15 mouse cellular contexts compared by ENCODE assay signal in the genomic region with DNA sequence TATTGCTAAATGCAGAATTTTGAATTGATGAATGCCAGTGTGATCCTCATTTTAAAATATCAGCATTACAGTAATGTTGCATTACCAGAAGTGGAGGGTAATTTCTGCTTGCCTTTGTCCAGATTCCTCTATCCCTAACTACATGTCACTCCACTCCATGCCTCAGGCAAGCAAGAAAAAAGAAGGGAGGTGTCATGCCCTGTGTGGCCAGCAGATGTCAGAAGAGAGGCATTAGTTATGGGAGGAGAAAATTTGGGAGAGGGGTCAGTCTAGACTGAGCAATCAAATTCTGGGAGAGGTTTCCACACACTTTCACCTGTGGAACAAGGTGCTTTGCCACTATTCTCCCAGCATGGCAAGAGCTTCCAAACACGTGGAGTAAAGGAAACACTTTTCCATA. TPM values are rescaled to one million over a fixed set of nuclear protein-coding genes. Genes with fewer than 3 reads are reported as not detected.
DNase-seq lines count a peak whose midpoint lies in the region; ATAC-seq and TF ChIP-seq lines count a peak whose summit lies in the region.
"Not testable (repeated sequence)": the region's sequence is repeated elsewhere in the genome, so short reads cannot be mapped to it uniquely, and the experiment has no call there.
"Had no signal": no experiment of that assay in that cellular context is flagged by ENCODE, and none has a peak within 500 bp of the region (broad histone marks: within the 10 kb centered on the region; RNA-seq: fewer than 3 reads in every experiment).

No protein-coding gene starts in this region.

- intact Hi-C loops in gastrocnemius, adult 2 months (cut with DNase I): not testable (repeated sequence)

- TF ChIP-seq POLR2A in cortical plate, adult 2 months (IDR thresholded peaks at IDR 0.05; ENCODE audit: extremely low read depth, insufficient read depth, low read length); kidney, adult 2 months (IDR thresholded peaks at IDR 0.05; ENCODE audit: low read depth, low read length); testis, adult 2 months (IDR thresholded peaks at IDR 0.05; ENCODE audit: control insufficient read depth, low read depth, low read length): not testable (repeated sequence)

- not testable (repeated sequence) for H3K9me3 ChIP-seq in liver, embryonic 14.5 days (ENCODE audit: control insufficient read depth, low read length); midbrain, embryonic 14.5 days (ENCODE audit: control insufficient read depth, low read length)

- WGBS in kidney, adult 2 months: 2% methylated on average over 1 of the region's 1 CpGs
- 13% methylated on average over 1 of the region's 1 CpGs for WGBS in liver, embryonic 14.5 days (ENCODE audit: insufficient replicate concordance)
- WGBS in midbrain, embryonic 14.5 days: 12% methylated on average over 1 of the region's 1 CpGs

- ATAC-seq in liver, embryonic 14.5 days (ENCODE audit: insufficient read depth); midbrain, embryonic 14.5 days (ENCODE audit: low FRiP score, low TSS enrichment): not testable (repeated sequence)

- H3K27me3 ChIP-seq in kidney, adult 2 months (replicated peaks; ENCODE audit: control insufficient read depth, insufficient read depth, low read length); liver, embryonic 14.5 days (ENCODE audit: control insufficient read depth, insufficient read depth, low read length); midbrain, embryonic 14.5 days (ENCODE audit: control insufficient read depth, insufficient read depth, low read length); testis, adult 2 months (ENCODE audit: control insufficient read depth, insufficient read depth, low read length): not testable (repeated sequence)

- H3K27ac ChIP-seq in cortical plate, adult 2 months (ENCODE audit: insufficient read depth, low read length); gastrocnemius, adult 2 months; kidney, adult 2 months (ENCODE audit: insufficient read depth, low read depth, low read length); liver, embryonic 14.5 days; midbrain, embryonic 14.5 days (replicated peaks; ENCODE audit: low read depth, low read length); testis, adult 2 months (ENCODE audit: control insufficient read depth, insufficient read depth, low read depth, low read length): not testable (repeated sequence)

- H3K9ac ChIP-seq in liver, embryonic 14.5 days (replicated peaks); midbrain, embryonic 14.5 days (replicated peaks; ENCODE audit: low read length): not testable (repeated sequence)

- 0 out of 2 replicates have a peak, but pooled peaks have one; percentile 15 for TF ChIP-seq CTCF in cortical plate, adult 2 months (IDR thresholded peaks at IDR 0.05; ENCODE audit: extremely low read depth, insufficient read depth, low read length)
- TF ChIP-seq CTCF in gastrocnemius, adult 2 months (IDR thresholded peaks at IDR 0.05): peak; percentile 25; the same call in 1 of the 2 replicates
- TF ChIP-seq CTCF in kidney, adult 2 months (conservative IDR thresholded peaks at IDR 0.05; ENCODE audit: insufficient read depth, insufficient read length, low read depth, low read length): peak; percentile 49
- TF ChIP-seq CTCF in liver, embryonic 14.5 days (IDR thresholded peaks at IDR 0.05; ENCODE audit: low read depth): peak; percentile 65
- TF ChIP-seq CTCF in testis, adult 2 months (IDR thresholded peaks at IDR 0.05; ENCODE audit: control insufficient read depth, insufficient read depth, insufficient replicate concordance, low read depth, low read length): peak; percentile 27; the same call in 1 of the 2 replicates

- not testable (repeated sequence) for H3K4me2 ChIP-seq in liver, embryonic 14.5 days (ENCODE audit: low read depth); midbrain, embryonic 14.5 days (ENCODE audit: low read length)

- not testable (repeated sequence) for TF ChIP-seq EP300 in liver, embryonic 14.5 days (IDR thresholded peaks at IDR 0.05; ENCODE audit: low read depth)

- DNase-seq in 416B (ENCODE audit: low read depth) (peak; percentile 16), adipocyte (ENCODE audit: low spot score) (peak; percentile 59)
- not testable (repeated sequence) for DNase-seq in gastrocnemius, adult 2 months; kidney, adult 2 months; liver, embryonic 14.5 days (ENCODE audit: low read depth in 3 of 3, low spot score in 3 of 3)
- peak; percentile 39 for DNase-seq in midbrain, embryonic 14.5 days

- H3K4me3 ChIP-seq in cortical plate, adult 2 months (ENCODE audit: insufficient read depth, low read length); gastrocnemius, adult 2 months; kidney, adult 2 months (ENCODE audit: insufficient read depth, low read depth, low read length); liver, embryonic 14.5 days (ENCODE audit: insufficient read depth in 1 of 2, low read depth in 2 of 2, low read length in 2 of 2); midbrain, embryonic 14.5 days (replicated peaks; ENCODE audit: low read depth, low read length); testis, adult 2 months (ENCODE audit: control insufficient read depth, low read depth, low read length): not testable (repeated sequence)

- not testable (repeated sequence) for H3K4me1 ChIP-seq in cortical plate, adult 2 months (ENCODE audit: control insufficient read depth, insufficient read depth, low read length); kidney, adult 2 months (ENCODE audit: control insufficient read depth, insufficient read depth, low read length); liver, embryonic 14.5 days (replicated peaks; ENCODE audit: control insufficient read depth in 2 of 2, insufficient read depth in 2 of 2, low read length in 1 of 2); midbrain, embryonic 14.5 days (ENCODE audit: control insufficient read depth, insufficient read depth, low read length); testis, adult 2 months (ENCODE audit: control insufficient read depth, insufficient read depth, low read length)

- not testable (repeated sequence) for H3K36me3 ChIP-seq in kidney, adult 2 months (ENCODE audit: control insufficient read depth, insufficient read depth, low read length); liver, embryonic 14.5 days (replicated peaks; ENCODE audit: control insufficient read depth, insufficient read depth, low read depth); midbrain, embryonic 14.5 days (ENCODE audit: control insufficient read depth, insufficient read depth, low read length); testis, adult 2 months (ENCODE audit: control insufficient read depth, insufficient read depth, low read length)

RNA-seq across cellular contexts. Expression of a gene that starts 14.3 kb away (rescaled TPM):
- not detected in 2 replicates for polyA plus RNA-seq in cortical plate, adult 2 months (2012; rRNA removed)
- total RNA-seq in gastrocnemius, adult 2 months (2021): not detected
- polyA plus RNA-seq in kidney, adult 2 months (2012; rRNA removed): not detected in 2 replicates
- polyA plus RNA-seq in liver, embryonic 14.5 days (2012; rRNA removed): not detected in 2 replicates
- not detected in 2 replicates for polyA plus RNA-seq in liver, embryonic 14.5 days (2014; fragmentation: Nextera tagmentation; extraction: Ambion mirVana)
- not detected in 2 replicates for polyA plus RNA-seq in midbrain, embryonic 14.5 days (2014; fragmentation: Nextera tagmentation; extraction: Ambion mirVana)
- not detected in 2 replicates for polyA plus RNA-seq in testis, adult 2 months (2012; rRNA removed)
- total RNA-seq: adrenal gland, adult 8-10 months; left cerebral cortex, postnatal 14 days had no signal
- polyA plus RNA-seq: forebrain, embryonic 15.5 days; gonadal fat pad, adult 2 months; hindbrain, embryonic 12.5 days; neural tube, embryonic 15.5 days; urinary bladder, adult 2 months had no signal

RNA-seq across cellular contexts. Expression of a gene that starts 58.1 kb away (rescaled TPM):
- polyA plus RNA-seq in cortical plate, adult 2 months (2012; rRNA removed): not detected in 2 replicates
- total RNA-seq in gastrocnemius, adult 2 months (2021): not detected
- polyA plus RNA-seq in kidney, adult 2 months (2012; rRNA removed): not detected in 2 replicates
- polyA plus RNA-seq in liver, embryonic 14.5 days (2012; rRNA removed): not detected in 2 replicates
- not detected in 2 replicates for polyA plus RNA-seq in liver, embryonic 14.5 days (2014; fragmentation: Nextera tagmentation; extraction: Ambion mirVana)
- not detected in 2 replicates for polyA plus RNA-seq in midbrain, embryonic 14.5 days (2014; fragmentation: Nextera tagmentation; extraction: Ambion mirVana)
- polyA plus RNA-seq in testis, adult 2 months (2012; rRNA removed): 0.01 TPM in 1 of 2 replicates, not detected in the other
- total RNA-seq: adrenal gland, adult 8-10 months; left cerebral cortex, postnatal 14 days had no signal
- polyA plus RNA-seq: forebrain, embryonic 15.5 days; gonadal fat pad, adult 2 months; hindbrain, embryonic 12.5 days; neural tube, embryonic 15.5 days; urinary bladder, adult 2 months had no signal

Comparison
In these comparisons a context has a peak if more than half of its experiments do, and no peak if none do; other contexts are left out.
1. CTCF ChIP-seq: peak in every context shown above with its lines; median percentile 65 in liver, embryonic 14.5 days; 49 in kidney, adult 2 months; 27 in testis, adult 2 months; 25 in gastrocnemius, adult 2 months; 15 in cortical plate, adult 2 months.